Mouse (Mus musculus): ENCODE measurements around the gene Mtmr11. TPM values are rescaled to one million over a fixed set of nuclear protein-coding genes. Genes with fewer than 3 reads are reported as not detected.

The Mtmr11 gene
- polyA plus RNA-seq, 1 experiment from 2014 or later = 12.5 TPM

Small RNA genes lying within 50 kb of the gene (microRNA-seq; reads per million reads assigned to microRNA genes)
- gene Gm44492 = 1.2 reads per million

Other genes starting within 250 kb of the Mtmr11 start
- 369 and 371 TPM in 2 replicates for gene Anp32e, start 232.8 kb upstream of the Mtmr11 start, polyA plus RNA-seq (2016; fragmentation: Nextera tagmentation; extraction: Ambion mirVana)
- gene Plekho1, start 166.0 kb upstream of the Mtmr11 start, polyA plus RNA-seq (2016; fragmentation: Nextera tagmentation; extraction: Ambion mirVana) = 73.2 and 78.5 TPM in 2 replicates
- gene Vps45, start 103.5 kb upstream of the Mtmr11 start, polyA plus RNA-seq (2016; fragmentation: Nextera tagmentation; extraction: Ambion mirVana) = 22.4 and 26.5 TPM in 2 replicates
- 20.8 and 21.7 TPM in 2 replicates for gene Otud7b, start 57.5 kb upstream of the Mtmr11 start, polyA plus RNA-seq (2016; fragmentation: Nextera tagmentation; extraction: Ambion mirVana)
- gene Sf3b4, start 10.3 kb downstream of the Mtmr11 start, polyA plus RNA-seq (2016; fragmentation: Nextera tagmentation; extraction: Ambion mirVana) = 299 and 302 TPM in 2 replicates
- 3.0 and 3.9 TPM in 2 replicates for gene Sv2a, start 19.1 kb downstream of the Mtmr11 start, polyA plus RNA-seq (2016; fragmentation: Nextera tagmentation; extraction: Ambion mirVana)
- gene Bola1, start 57.7 kb downstream of the Mtmr11 start, polyA plus RNA-seq (2016; fragmentation: Nextera tagmentation; extraction: Ambion mirVana) = 76.4 and 80.4 TPM in 2 replicates
- gene Hist2h2ab, start 57.9 kb downstream of the Mtmr11 start, polyA plus RNA-seq (2016; fragmentation: Nextera tagmentation; extraction: Ambion mirVana) = 0.92 and 1.4 TPM in 2 replicates
- 11.7 and 12.5 TPM in 2 replicates for gene Hist2h2ac, start 58.9 kb downstream of the Mtmr11 start, polyA plus RNA-seq (2016; fragmentation: Nextera tagmentation; extraction: Ambion mirVana)
- 6.4 and 7.8 TPM in 2 replicates for gene Hist2h2be, start 59.1 kb downstream of the Mtmr11 start, polyA plus RNA-seq (2016; fragmentation: Nextera tagmentation; extraction: Ambion mirVana)
- 4.9 and 6.6 TPM in 2 replicates for gene Hist2h3c2, start 77.1 kb downstream of the Mtmr11 start, polyA plus RNA-seq (2016; fragmentation: Nextera tagmentation; extraction: Ambion mirVana)
- gene Hist2h2aa2, start 78.3 kb downstream of the Mtmr11 start, polyA plus RNA-seq (2016; fragmentation: Nextera tagmentation; extraction: Ambion mirVana) = 26.6 and 32.1 TPM in 2 replicates
- 4.8 and 8.6 TPM in 2 replicates for gene Hist2h2aa1, start 83.5 kb downstream of the Mtmr11 start, polyA plus RNA-seq (2016; fragmentation: Nextera tagmentation; extraction: Ambion mirVana)
- 0.52 and 0.81 TPM in 2 replicates for gene Hist2h3c1, start 84.7 kb downstream of the Mtmr11 start, polyA plus RNA-seq (2016; fragmentation: Nextera tagmentation; extraction: Ambion mirVana)
- 12.8 TPM in 2 replicates for gene Hist2h4, start 101.3 kb downstream of the Mtmr11 start, polyA plus RNA-seq (2016; fragmentation: Nextera tagmentation; extraction: Ambion mirVana)
- 44.4 and 48.2 TPM in 2 replicates for gene Hist2h3b, start 106.7 kb downstream of the Mtmr11 start, polyA plus RNA-seq (2016; fragmentation: Nextera tagmentation; extraction: Ambion mirVana)
- gene Hist2h2bb, start 107.7 kb downstream of the Mtmr11 start, polyA plus RNA-seq (2016; fragmentation: Nextera tagmentation; extraction: Ambion mirVana) = 5.8 and 11.3 TPM in 2 replicates
- gene Fcgr1, start 132.0 kb downstream of the Mtmr11 start, polyA plus RNA-seq (2016; fragmentation: Nextera tagmentation; extraction: Ambion mirVana) = 1.0 and 1.3 TPM in 2 replicates